Mouse (Mus musculus) hindbrain, embryonic 15.5 days (tissue): ENCODE results near the gene Teddm1b. TPM values are rescaled to one million over a fixed set of nuclear protein-coding genes. Genes with fewer than 3 reads are reported as not detected.

Source experiments
- ATAC-seq: fragments of 200-750 bp; cut with Nextera tagmentation; 2 replicates; pipeline ENCODE4 v1.8.0; 2017; ENCODE audit warnings: low read depth, moderate number of reproducible peaks, moderate TSS enrichment; ENCODE audit not compliant: low FRiP score
- H3K27ac ChIP-seq: fragments of 300-500 bp; sonication (generic); replicated peaks from 2 replicates; pipeline ENCODE4 v1.5.1; 2015; ENCODE audit warnings: mild to moderate bottlenecking, inconsistent platforms
- H3K27me3 ChIP-seq: fragments of 300-500 bp; sonication (generic); 2 replicates; pipeline ENCODE4 v1.6.1; 2015; ENCODE audit warnings: control low read depth, inconsistent platforms
- H3K36me3 ChIP-seq: fragments of 300-500 bp; sonication (generic); 2 replicates; pipeline ENCODE4 v1.6.1; 2015; ENCODE audit warnings: control low read depth, inconsistent platforms
- H3K4me1 ChIP-seq: fragments of 300-500 bp; sonication (generic); replicated peaks from 2 replicates; pipeline ENCODE4 v1.6.1; 2015; ENCODE audit warnings: control low read depth, inconsistent platforms
- H3K4me2 ChIP-seq: fragments of 300-500 bp; sonication (generic); 2 replicates; pipeline ENCODE4 v1.6.1; 2015; ENCODE audit warnings: moderate library complexity, mild to moderate bottlenecking, inconsistent platforms
- H3K4me3 ChIP-seq: fragments of 300-500 bp; sonication (generic); 2 replicates; pipeline ENCODE4 v1.5.1; 2015; ENCODE audit warnings: mild to moderate bottlenecking, inconsistent platforms
- H3K9ac ChIP-seq: fragments of 300-500 bp; sonication (generic); 2 replicates; pipeline ENCODE4 v1.6.1; 2015; ENCODE audit warnings: inconsistent platforms
- H3K9me3 ChIP-seq: fragments of 300-500 bp; sonication (generic); 2 replicates; pipeline ENCODE4 v1.6.1; 2016; ENCODE audit warnings: control low read depth, inconsistent platforms
- WGBS: fragments of 180-500 bp; shearing (Covaris S2); methylation state at CpG from one replicate; pipeline ENCODE4 v1.1.7; 2015; 5-methylcytosine and 5-hydroxymethylcytosine counted together
- polyA plus RNA-seq: library from polyadenylated mRNA; unstranded; fragments of >200 nt; fragmentation: Nextera tagmentation; extraction: Ambion mirVana; gene quantifications from 2 replicates; pipeline ENCODE4 v1.2.1, GENCODE M21; 2015

Teddm1b gene
- polyA plus RNA-seq, 1 experiment from 2014 or later, result 0.45 TPM

- no peak within 1 kb of the TSS for H3K4me2 ChIP-seq
- no peaks in the 10 kb centered on the region for H3K36me3 ChIP-seq
- H3K27ac ChIP-seq, result no peak within 1 kb of the TSS
- H3K9me3 ChIP-seq, result no peaks in the 10 kb centered on the region
- ATAC-seq, result no peak
- H3K27me3 ChIP-seq, result no peaks in the 10 kb centered on the region
- no peak within 1 kb of the TSS for H3K4me3 ChIP-seq
- WGBS, result 84% methylated on average over 4 of the region's 4 CpGs
- H3K9ac ChIP-seq, result no peak within 1 kb of the TSS
- H3K4me1 ChIP-seq, result 0 out of 2 replicates have a peak, but pooled peaks cover 3% of the 10 kb centered on the region
Measured at GRCm38 (mm10) chr1:153891442-153891841, 17.3 kb downstream of the Teddm1b start, which contains the start of gene Teddm1a. Gene Teddm1a, plus strand, starts transcription at chr1:153891742.

GRCm38 (mm10) chr1:153893746-153894145 is 19.6 kb downstream of the Teddm1b start:
- no peak overlapping the region for H3K9ac ChIP-seq
- H3K4me3 ChIP-seq, result no peak overlapping the region
- WGBS, result 75% methylated on average over 2 of the region's 2 CpGs
- peaks cover 8% of the 10 kb centered on the region for H3K4me1 ChIP-seq
- ATAC-seq, result no peak
- H3K27ac ChIP-seq, result no peak overlapping the region
- no peak overlapping the region for H3K4me2 ChIP-seq
- H3K36me3 ChIP-seq, result no peaks in the 10 kb centered on the region
- H3K9me3 ChIP-seq, result no peaks in the 10 kb centered on the region
- no peaks in the 10 kb centered on the region for H3K27me3 ChIP-seq

GRCm38 (mm10) chr1:153894201-153894893 is 20.2 kb downstream of the Teddm1b start:
- Histone ChIP-seq H3K9me3 (no peaks in the 10 kb centered on the region), H3K36me3 (no peaks in the 10 kb centered on the region), H3K9ac (no peak overlapping the region), H3K4me3 (no peak overlapping the region), H3K27me3 (no peaks in the 10 kb centered on the region), H3K4me2 (no peak overlapping the region), H3K27ac (0 out of 2 replicates have a peak overlapping the region, but pooled peaks have one; percentile 10), H3K4me1 (peaks cover 13% of the 10 kb centered on the region)
- no peak for ATAC-seq
- WGBS, result 52% methylated on average over 8 of the region's 8 CpGs

- WGBS, result 35% methylated on average over 5 of the region's 5 CpGs
- H3K27ac ChIP-seq, result no peak overlapping the region
- no peak overlapping the region for H3K4me3 ChIP-seq
- H3K4me1 ChIP-seq, result peaks cover 13% of the 10 kb centered on the region
- ATAC-seq, result no peak
- H3K9me3 ChIP-seq, result no peaks in the 10 kb centered on the region
- no peak overlapping the region for H3K9ac ChIP-seq
- H3K36me3 ChIP-seq, result no peaks in the 10 kb centered on the region
- H3K27me3 ChIP-seq, result no peaks in the 10 kb centered on the region
- no peak overlapping the region for H3K4me2 ChIP-seq
Measured at GRCm38 (mm10) chr1:153894979-153895378, 20.8 kb downstream of the Teddm1b start.

- H3K4me1 ChIP-seq, result peaks cover 26% of the 10 kb centered on the region
- no peak overlapping the region for H3K9ac ChIP-seq
- no peak for ATAC-seq
- H3K9me3 ChIP-seq, result no peaks in the 10 kb centered on the region
- H3K27ac ChIP-seq, result no peak overlapping the region
- WGBS, result 88% methylated on average over 8 of the region's 8 CpGs
- no peak overlapping the region for H3K4me3 ChIP-seq
- no peaks in the 10 kb centered on the region for H3K36me3 ChIP-seq
- H3K4me2 ChIP-seq, result no peak overlapping the region
- no peaks in the 10 kb centered on the region for H3K27me3 ChIP-seq
Measured at GRCm38 (mm10) chr1:153897196-153897595, 23.1 kb downstream of the Teddm1b start.

- Histone ChIP-seq H3K4me2 (peak overlapping the region; percentile 71), H3K4me3 (peak overlapping the region; percentile 80), H3K27me3 (no peaks in the 10 kb centered on the region), H3K4me1 (peaks cover 37% of the 10 kb centered on the region), H3K9me3 (no peaks in the 10 kb centered on the region), H3K27ac (peak overlapping the region; percentile 95), H3K9ac (peak overlapping the region; percentile 96), H3K36me3 (peaks cover 14% of the 10 kb centered on the region)
- ATAC-seq, result peak; percentile 55
- 16% methylated on average over 22 of the region's 22 CpGs for WGBS
Measured at GRCm38 (mm10) chr1:153898989-153899730, 25.0 kb downstream of the Teddm1b start.

- peak; percentile 97 for ATAC-seq
- Histone ChIP-seq H3K27me3 (no peaks in the 10 kb centered on the region), H3K36me3 (peaks cover 21% of the 10 kb centered on the region), H3K9ac (peak within 1 kb of the TSS; percentile 96), H3K4me3 (peak within 1 kb of the TSS; percentile 80), H3K27ac (peak within 1 kb of the TSS; percentile 95), H3K4me2 (peak within 1 kb of the TSS; percentile 71), H3K4me1 (peaks cover 37% of the 10 kb centered on the region), H3K9me3 (no peaks in the 10 kb centered on the region)
- WGBS, result under 1% methylated on average over 51 of the region's 51 CpGs
Measured at GRCm38 (mm10) chr1:153899731-153900380, 25.7 kb downstream of the Teddm1b start, which contains the start of the genes Glul and Teddm2. Gene Glul, plus strand, starts transcription at chr1:153899944. Gene Teddm2, minus strand, starts transcription at chr1:153900228.

- peak overlapping the region; percentile 80 for H3K4me3 ChIP-seq
- ATAC-seq, result peak; percentile 47
- H3K4me2 ChIP-seq, result peak overlapping the region; percentile 71
- peak overlapping the region; percentile 96 for H3K9ac ChIP-seq
- no peaks in the 10 kb centered on the region for H3K9me3 ChIP-seq
- H3K27me3 ChIP-seq, result no peaks in the 10 kb centered on the region
- WGBS, result under 1% methylated on average over 36 of the region's 36 CpGs
- peaks cover 35% of the 10 kb centered on the region for H3K4me1 ChIP-seq
- peak overlapping the region; percentile 95 for H3K27ac ChIP-seq
- H3K36me3 ChIP-seq, result peaks cover 26% of the 10 kb centered on the region
Measured at GRCm38 (mm10) chr1:153900381-153900780, 26.2 kb downstream of the Teddm1b start.

GRCm38 (mm10) chr1:153900860-153901730 is 26.9 kb downstream of the Teddm1b start:
- WGBS, result 2% methylated on average over 25 of the region's 25 CpGs

GRCm38 (mm10) chr1:153903006-153903405 is 28.9 kb downstream of the Teddm1b start:
- peak overlapping the region; percentile 71 for H3K4me2 ChIP-seq
- 37% methylated on average over 13 of the region's 13 CpGs for WGBS
- H3K36me3 ChIP-seq, result peaks cover 52% of the 10 kb centered on the region
- H3K4me3 ChIP-seq, result peak overlapping the region; percentile 80
- H3K9ac ChIP-seq, result no peak overlapping the region
- no peak overlapping the region for H3K27ac ChIP-seq
- no peaks in the 10 kb centered on the region for H3K27me3 ChIP-seq
- no peaks in the 10 kb centered on the region for H3K9me3 ChIP-seq
- ATAC-seq, result no peak
- H3K4me1 ChIP-seq, result peaks cover 35% of the 10 kb centered on the region

More at GRCm38 (mm10) chr1:153900860-153901730, 26.9 kb downstream of the Teddm1b start:
- Histone ChIP-seq H3K27me3 (no peaks in the 10 kb centered on the region), H3K9me3 (no peaks in the 10 kb centered on the region), H3K9ac (peak overlapping the region; percentile 96), H3K4me1 (peaks cover 35% of the 10 kb centered on the region), H3K27ac (peak overlapping the region; percentile 95), H3K4me2 (peak overlapping the region; percentile 71), H3K4me3 (peak overlapping the region; percentile 80), H3K36me3 (peaks cover 33% of the 10 kb centered on the region)
- ATAC-seq, result no peak

GRCm38 (mm10) chr1:153904236-153904635 is 30.1 kb downstream of the Teddm1b start:
- 98% methylated on average over 14 of the region's 14 CpGs for WGBS
- H3K4me3 ChIP-seq, result no peak overlapping the region
- no peak overlapping the region for H3K4me2 ChIP-seq
- H3K36me3 ChIP-seq, result peaks cover 64% of the 10 kb centered on the region
- no peaks in the 10 kb centered on the region for H3K9me3 ChIP-seq
- no peak for ATAC-seq
- H3K27ac ChIP-seq, result no peak overlapping the region
- peaks cover 24% of the 10 kb centered on the region for H3K4me1 ChIP-seq
- H3K9ac ChIP-seq, result no peak overlapping the region
- H3K27me3 ChIP-seq, result no peaks in the 10 kb centered on the region
